Comparison of ENCODE assay signal across 9 mouse cellular contexts in genomic region chr11:82888491-82888946, GRCm38 (mm10). TPM values are rescaled to one million over a fixed set of nuclear protein-coding genes. Genes with fewer than 3 reads are reported as not detected.
DNase-seq lines count a peak whose midpoint lies in the region; ATAC-seq and TF ChIP-seq lines count a peak whose summit lies in the region.
"Had no signal": no experiment of that assay in that cellular context is flagged by ENCODE, and none has a peak within 500 bp of the region (broad histone marks: within the 10 kb centered on the region; RNA-seq: fewer than 3 reads in every experiment).

No protein-coding gene starts in this region.

- H3K4me1 ChIP-seq in lung, adult 2 months (ENCODE audit: control insufficient read depth, insufficient read depth, low read length), result peaks cover 6% of the 10 kb centered on the region; the same call in 1 of the 2 replicates
- peaks cover 8% of the 10 kb centered on the region; the same call in 1 of the 2 replicates for H3K4me1 ChIP-seq in liver, embryonic 11.5 days (replicated peaks; ENCODE audit: control insufficient read depth, insufficient read depth, low read length)

- no peaks in the 10 kb centered on the region for H3K36me3 ChIP-seq in liver, embryonic 11.5 days (ENCODE audit: control insufficient read depth, insufficient read depth, low read length)

- no peaks in the 10 kb centered on the region for H3K9me3 ChIP-seq in liver, embryonic 11.5 days (ENCODE audit: control insufficient read depth, low read length)

- 44% methylated on average over 10 of the region's 10 CpGs for WGBS in lung, adult 2 months
- WGBS in liver, embryonic 11.5 days, result 65% methylated on average over 10 of the region's 10 CpGs

- peaks cover 4% of the 10 kb centered on the region for H3K27me3 ChIP-seq in liver, embryonic 11.5 days (replicated peaks; ENCODE audit: control insufficient read depth, insufficient read depth, low read length)

- H3K9ac ChIP-seq in liver, embryonic 11.5 days (ENCODE audit: low read depth, low read length), result peak overlapping the region; percentile 16; the same call in 1 of the 2 replicates

- TF ChIP-seq POLR2A in lung, adult 2 months (IDR thresholded peaks at IDR 0.05; ENCODE audit: borderline replicate concordance, extremely low read depth, low read depth, low read length), result no peak

- H3K4me3 ChIP-seq in lung, adult 2 months (replicated peaks; ENCODE audit: extremely low read depth, low read depth, low read length), result no peak overlapping the region
- H3K4me3 ChIP-seq in liver, embryonic 11.5 days (ENCODE audit: low read depth, low read length), result no peak overlapping the region

- TF ChIP-seq CTCF in lung, adult 2 months (IDR thresholded peaks at IDR 0.05; ENCODE audit: insufficient read depth, low read length), result no peak

- intact Hi-C loops in heart, postnatal 14 days (cut with DNase I), result no loop called here

- no peak for ATAC-seq in liver, embryonic 11.5 days (replicated peaks; ENCODE audit: low FRiP score)

- peak overlapping the region; percentile 95 for H3K4me2 ChIP-seq in liver, embryonic 11.5 days

- no peak overlapping the region for H3K27ac ChIP-seq in liver, embryonic 11.5 days (ENCODE audit: low read depth, low read length)

- DNase-seq in lung, adult 18-20 months, result peak; percentile 12 to 17
- no peak for DNase-seq in lung, adult 2 months
- DNase-seq in gonadal fat pad, adult 2 months (ENCODE audit: low read depth), result peak; percentile 65
- DNase-seq in liver, embryonic 11.5 days (ENCODE audit: low spot score), result no peak
- DNase-seq in ovary, postnatal 14 days (ENCODE audit: low spot score), result peak; percentile 18
- no peak for DNase-seq in T-cell, adult 2 months (ENCODE audit: low spot score)
- DNase-seq in spleen, postnatal 14 days (ENCODE audit: low spot score in 2 of 2), result no peak
- DNase-seq in heart, postnatal 14 days, result no peak

RNA-seq across cellular contexts. Expression of gene Rad51d, which starts 1.9 kb away (rescaled TPM):
- 9.3 and 11.7 TPM in 2 replicates for polyA plus RNA-seq in lung, adult 2 months (2012; rRNA removed)
- polyA plus RNA-seq in gonadal fat pad, adult 2 months (2012; rRNA removed), result 19.5 and 22.4 TPM in 2 replicates
- 14.4 and 14.8 TPM in 2 replicates for polyA plus RNA-seq in liver, embryonic 11.5 days (2014; fragmentation: Nextera tagmentation; extraction: Ambion mirVana)
- 1 to 10 TPM; 8.0 to 8.3 TPM for total RNA-seq in heart, postnatal 14 days (2021)

RNA-seq across cellular contexts. Expression of gene Fndc8, which starts 3.4 kb away (rescaled TPM):
- 0.08 and 0.11 TPM in 2 replicates for polyA plus RNA-seq in lung, adult 2 months (2012; rRNA removed)
- polyA plus RNA-seq in gonadal fat pad, adult 2 months (2012; rRNA removed), result 1.3 and 1.7 TPM in 2 replicates
- polyA plus RNA-seq in liver, embryonic 11.5 days (2014; fragmentation: Nextera tagmentation; extraction: Ambion mirVana), result 0.13 and 0.15 TPM in 2 replicates
- total RNA-seq in heart, postnatal 14 days (2021), result not detected
- total RNA-seq: layer of hippocampus, postnatal 14 days had no signal

RNA-seq across cellular contexts. Expression of gene Rffl, which starts 17.5 kb away (rescaled TPM):
- polyA plus RNA-seq in lung, adult 2 months (2012; rRNA removed), result 9.5 and 10.4 TPM in 2 replicates
- polyA plus RNA-seq in gonadal fat pad, adult 2 months (2012; rRNA removed), result 18.2 and 22.5 TPM in 2 replicates
- 27.5 and 29.7 TPM in 2 replicates for polyA plus RNA-seq in liver, embryonic 11.5 days (2014; fragmentation: Nextera tagmentation; extraction: Ambion mirVana)
- total RNA-seq in heart, postnatal 14 days (2021), result 1 to 10 TPM; 5.0 to 6.5 TPM

RNA-seq across cellular contexts. Expression of gene Nle1, which starts 19.7 kb away (rescaled TPM):
- polyA plus RNA-seq in lung, adult 2 months (2012; rRNA removed), result 28.2 and 29.1 TPM in 2 replicates
- 20.9 and 25.7 TPM in 2 replicates for polyA plus RNA-seq in gonadal fat pad, adult 2 months (2012; rRNA removed)
- polyA plus RNA-seq in liver, embryonic 11.5 days (2014; fragmentation: Nextera tagmentation; extraction: Ambion mirVana), result 43.4 and 44.9 TPM in 2 replicates
- total RNA-seq in heart, postnatal 14 days (2021), result 10 to 100 TPM; 12.6 to 12.7 TPM

RNA-seq across cellular contexts. Expression of gene Unc45b, which starts 21.8 kb away (rescaled TPM):
- 19.0 and 20.0 TPM in 2 replicates for polyA plus RNA-seq in lung, adult 2 months (2012; rRNA removed)
- 4.0 and 5.0 TPM in 2 replicates for polyA plus RNA-seq in gonadal fat pad, adult 2 months (2012; rRNA removed)
- polyA plus RNA-seq in liver, embryonic 11.5 days (2014; fragmentation: Nextera tagmentation; extraction: Ambion mirVana), result 1.8 and 4.5 TPM in 2 replicates
- total RNA-seq in heart, postnatal 14 days (2021), result 100 to 1,000 TPM; 162 to 164 TPM

Comparison
In these comparisons a context has a peak if more than half of its experiments do, and no peak if none do; other contexts are left out.
1. DNase-seq: peak in lung, adult 18-20 months (2 of 2), gonadal fat pad, adult 2 months (single experiment) and ovary, postnatal 14 days (single experiment); none in lung, adult 2 months (single experiment), liver, embryonic 11.5 days (single experiment), T-cell, adult 2 months (single experiment), spleen, postnatal 14 days (0 of 2) and heart, postnatal 14 days (0 of 2).